Mouse (Mus musculus) liver, embryonic 14 days (tissue): ENCODE measurements around the gene Mmab. TPM values are rescaled to one million over a fixed set of nuclear protein-coding genes. Genes with fewer than 3 reads are reported as not detected.

Experiments
- polyA plus RNA-seq: library from polyadenylated mRNA; depleted of rRNA; stranded (reverse); fragments of >200 nt; gene quantifications from 2 replicates; pipeline ENCODE4 v1.2.3, GENCODE M21; 2012; rRNA removed

Gene Mmab
- 7.5 and 7.9 TPM in 2 replicates for polyA plus RNA-seq

DNA sequence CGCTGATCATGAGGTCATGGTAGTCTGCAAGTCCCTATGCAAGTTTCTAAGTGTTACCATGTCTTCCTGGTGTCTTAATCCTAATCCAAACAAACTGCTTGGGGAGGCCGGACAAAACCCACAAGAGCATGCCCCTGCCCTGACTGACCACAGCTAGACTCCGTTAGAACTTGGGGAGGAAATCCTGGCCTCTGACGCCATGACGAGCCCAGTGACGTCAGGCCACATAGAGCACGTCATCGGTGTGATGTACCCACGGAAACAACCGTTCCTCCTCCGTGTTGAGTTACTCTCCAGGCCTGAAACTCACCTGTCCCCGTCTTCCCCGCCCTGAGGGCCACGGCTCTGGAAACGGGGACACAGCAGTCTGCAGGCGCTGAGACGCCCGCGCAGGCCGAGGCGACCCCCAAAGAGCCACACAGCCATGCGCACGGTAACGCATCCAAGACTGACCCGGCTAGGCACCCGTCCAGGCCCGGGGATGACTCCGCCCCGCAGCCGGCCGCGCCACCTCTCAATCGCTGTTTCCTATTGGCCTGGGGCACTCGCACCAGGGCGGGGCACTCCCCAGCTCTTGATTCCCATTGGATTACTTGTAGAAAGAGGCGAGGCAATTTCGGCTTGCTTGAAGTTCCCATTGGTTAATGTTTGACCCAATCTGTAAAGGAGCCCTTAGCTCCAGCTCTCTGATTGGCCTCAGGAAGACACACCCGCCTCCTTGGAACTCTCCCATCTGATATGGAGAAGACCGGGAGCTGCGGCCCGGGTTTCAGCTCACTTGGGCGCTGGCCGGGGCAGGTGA is at the start of gene Mmab, which contains the start of gene Mvk:
Gene Mmab, minus strand, starts transcription at position 495 of the 802 bp plus-strand sequence.
Gene Mvk, plus strand, starts transcription at position 704 of the 802 bp plus-strand sequence.

Other genes starting within 250 kb of the Mmab start
- not detected in 2 replicates for gene Foxn4, start 170.3 kb downstream of the Mmab start, polyA plus RNA-seq
- gene Myo1h, start 154.9 kb downstream of the Mmab start, polyA plus RNA-seq, result 0.10 and 0.14 TPM in 2 replicates
- 13.1 and 14.4 TPM in 2 replicates for gene Kctd10, start 63.6 kb downstream of the Mmab start, polyA plus RNA-seq
- gene Ube3b, start 63.5 kb downstream of the Mmab start, polyA plus RNA-seq, result 10.5 and 12.9 TPM in 2 replicates
- gene Mvk, start 209 bp upstream of the Mmab start, polyA plus RNA-seq, result 17.6 and 19.7 TPM in 2 replicates
- gene Fam222a, start 124.0 kb upstream of the Mmab start, polyA plus RNA-seq, result 0.59 and 0.70 TPM in 2 replicates
- 0.18 and 0.24 TPM in 2 replicates for gene Trpv4, start 214.4 kb upstream of the Mmab start, polyA plus RNA-seq
- gene Gltp, start 246.9 kb upstream of the Mmab start, polyA plus RNA-seq, result 16.3 and 20.1 TPM in 2 replicates